In genomic region chr1:159743744-159744253, GRCm38 (mm10) we compare ENCODE assay signal across 22 mouse cellular contexts.
A peak's percentile ranks its signal among the peaks of the same experiment; 100 is the strongest.
DNase-seq lines count a peak whose midpoint lies in the region; ATAC-seq lines count a peak whose summit lies in the region.
"Had no signal": no experiment of that assay in that cellular context is flagged by ENCODE, and none has a peak within 500 bp of the region (broad histone marks: within the 10 kb centered on the region; RNA-seq: fewer than 3 reads in every experiment).

No protein-coding gene starts in this region.

- H3K27me3 ChIP-seq in midbrain, embryonic 11.5 days (ENCODE audit: control insufficient read depth, insufficient read depth, low read length) = no peaks in the 10 kb centered on the region; the same call in 1 of the 2 replicates
- no peaks in the 10 kb centered on the region for H3K27me3 ChIP-seq in midbrain, embryonic 15.5 days (replicated peaks)
- no peaks in the 10 kb centered on the region for H3K27me3 ChIP-seq in hindbrain, embryonic 12.5 days
- H3K27me3 ChIP-seq: embryonic facial prominence, embryonic 13.5 days; forebrain, embryonic 13.5 days; heart, embryonic 15.5 days; hindbrain, embryonic 15.5 days had no signal

- ATAC-seq in cerebellum, adult (ENCODE audit: insufficient number of reproducible peaks, low FRiP score, low TSS enrichment) = 0 out of 2 replicates have a peak, but pooled peaks have one; percentile 15
- ATAC-seq in midbrain, embryonic 11.5 days (ENCODE audit: low FRiP score) = no peak
- no peak for ATAC-seq in midbrain, embryonic 15.5 days (replicated peaks)
- no peak for ATAC-seq in hindbrain, embryonic 12.5 days (ENCODE audit: low FRiP score)
- ATAC-seq: CD4-positive, CD25-positive, alpha-beta regulatory T cell, adult 4 months; forebrain, embryonic 13.5 days; forebrain, postnatal 0 days; intestine, embryonic 16.5 days had no signal

- no peak overlapping the region for H3K4me3 ChIP-seq in midbrain, embryonic 11.5 days (ENCODE audit: low read depth, low read length)
- no peak overlapping the region for H3K4me3 ChIP-seq in midbrain, embryonic 15.5 days
- H3K4me3 ChIP-seq in hindbrain, embryonic 12.5 days = no peak overlapping the region
- H3K4me3 ChIP-seq: embryonic facial prominence, embryonic 13.5 days; forebrain, embryonic 13.5 days; heart, embryonic 15.5 days; hindbrain, embryonic 10.5 days; hindbrain, embryonic 15.5 days had no signal

- DNase-seq in cerebellum, postnatal 4 days (ENCODE audit: low spot score in 2 of 2) = no peak
- peak; percentile 75 for DNase-seq in heart, adult 11 months
- DNase-seq in heart, postnatal 36 days = no peak
- DNase-seq in midbrain, embryonic 11.5 days (ENCODE audit: low spot score, missing footprints) = peak; percentile 41
- DNase-seq: adrenal gland, adult 8-10 months; B cell, adult 2 months; cerebellum, adult 8-10 months; forebrain, postnatal 0 days; gastrocnemius, postnatal 14 days; heart, postnatal 14 days had no signal

- intact Hi-C loops in heart, postnatal 36 days (cut with DNase I) = no loop called here

- H3K4me2 ChIP-seq in midbrain, embryonic 11.5 days = no peak overlapping the region
- H3K4me2 ChIP-seq in midbrain, embryonic 15.5 days = no peak overlapping the region
- no peak overlapping the region for H3K4me2 ChIP-seq in hindbrain, embryonic 12.5 days (replicated peaks)
- H3K4me2 ChIP-seq: embryonic facial prominence, embryonic 13.5 days; forebrain, embryonic 13.5 days; heart, embryonic 11.5 days; heart, embryonic 15.5 days; hindbrain, embryonic 15.5 days had no signal

- H3K9me3 ChIP-seq in midbrain, embryonic 11.5 days (ENCODE audit: control insufficient read depth, low read length) = no peaks in the 10 kb centered on the region
- no peaks in the 10 kb centered on the region for H3K9me3 ChIP-seq in midbrain, embryonic 15.5 days
- no peaks in the 10 kb centered on the region for H3K9me3 ChIP-seq in hindbrain, embryonic 12.5 days (replicated peaks)
- H3K9me3 ChIP-seq: embryonic facial prominence, embryonic 13.5 days; forebrain, embryonic 13.5 days; G1E; heart, embryonic 15.5 days; hindbrain, embryonic 10.5 days; hindbrain, embryonic 15.5 days had no signal

- WGBS in midbrain, embryonic 11.5 days = 94% methylated on average over 2 of the region's 2 CpGs
- WGBS in midbrain, embryonic 15.5 days = 90% methylated on average over 2 of the region's 2 CpGs
- 83% methylated on average over 2 of the region's 2 CpGs for WGBS in hindbrain, embryonic 12.5 days

- no peak overlapping the region for H3K9ac ChIP-seq in midbrain, embryonic 11.5 days (ENCODE audit: low read length)
- no peak overlapping the region for H3K9ac ChIP-seq in midbrain, embryonic 15.5 days
- H3K9ac ChIP-seq in hindbrain, embryonic 12.5 days = no peak overlapping the region
- H3K9ac ChIP-seq: embryonic facial prominence, embryonic 13.5 days; forebrain, embryonic 13.5 days; forebrain, postnatal 0 days; heart, embryonic 15.5 days; hindbrain, embryonic 15.5 days had no signal

- H3K27ac ChIP-seq in midbrain, embryonic 11.5 days (ENCODE audit: low read depth, low read length) = no peak overlapping the region
- no peak overlapping the region for H3K27ac ChIP-seq in midbrain, embryonic 15.5 days
- H3K27ac ChIP-seq in hindbrain, embryonic 12.5 days = no peak overlapping the region
- H3K27ac ChIP-seq: embryonic facial prominence, embryonic 13.5 days; forebrain, embryonic 13.5 days; heart, embryonic 15.5 days; hindbrain, embryonic 10.5 days; hindbrain, embryonic 15.5 days had no signal

- peaks cover 4% of the 10 kb centered on the region; the same call in 1 of the 2 replicates for H3K4me1 ChIP-seq in midbrain, embryonic 11.5 days (ENCODE audit: control insufficient read depth, insufficient read depth, low read length)
- H3K4me1 ChIP-seq in midbrain, embryonic 15.5 days = peaks cover 7% of the 10 kb centered on the region; the same call in 1 of the 2 replicates
- H3K4me1 ChIP-seq in hindbrain, embryonic 12.5 days = no peaks in the 10 kb centered on the region
- H3K4me1 ChIP-seq: heart, embryonic 15.5 days had no signal

- no peaks in the 10 kb centered on the region for H3K36me3 ChIP-seq in midbrain, embryonic 11.5 days (ENCODE audit: control insufficient read depth, insufficient read depth, low read length)
- H3K36me3 ChIP-seq in midbrain, embryonic 15.5 days (replicated peaks) = no peaks in the 10 kb centered on the region
- H3K36me3 ChIP-seq in hindbrain, embryonic 12.5 days = no peaks in the 10 kb centered on the region
- H3K36me3 ChIP-seq: embryonic facial prominence, embryonic 13.5 days; G1E; heart, embryonic 15.5 days; hindbrain, embryonic 10.5 days; hindbrain, embryonic 15.5 days had no signal

Comparison
In these comparisons a context has a peak if more than half of its experiments do, and no peak if none do; other contexts are left out.
1. DNase-seq: peak in heart, adult 11 months (single experiment) and midbrain, embryonic 11.5 days (single experiment); none in cerebellum, postnatal 4 days (0 of 2) and heart, postnatal 36 days (0 of 2).